Mouse (Mus musculus): ENCODE measurements around the gene Gtpbp1. TPM values are rescaled to one million over a fixed set of nuclear protein-coding genes. Genes with fewer than 3 reads are reported as not detected.
A peak's percentile ranks its signal among the peaks of the same experiment; 100 is the strongest.

The Gtpbp1 gene
- 58.8 and 61.8 TPM in 2 replicates for polyA plus RNA-seq (2014; fragmentation: Nextera tagmentation; extraction: Ambion mirVana)

DNA sequence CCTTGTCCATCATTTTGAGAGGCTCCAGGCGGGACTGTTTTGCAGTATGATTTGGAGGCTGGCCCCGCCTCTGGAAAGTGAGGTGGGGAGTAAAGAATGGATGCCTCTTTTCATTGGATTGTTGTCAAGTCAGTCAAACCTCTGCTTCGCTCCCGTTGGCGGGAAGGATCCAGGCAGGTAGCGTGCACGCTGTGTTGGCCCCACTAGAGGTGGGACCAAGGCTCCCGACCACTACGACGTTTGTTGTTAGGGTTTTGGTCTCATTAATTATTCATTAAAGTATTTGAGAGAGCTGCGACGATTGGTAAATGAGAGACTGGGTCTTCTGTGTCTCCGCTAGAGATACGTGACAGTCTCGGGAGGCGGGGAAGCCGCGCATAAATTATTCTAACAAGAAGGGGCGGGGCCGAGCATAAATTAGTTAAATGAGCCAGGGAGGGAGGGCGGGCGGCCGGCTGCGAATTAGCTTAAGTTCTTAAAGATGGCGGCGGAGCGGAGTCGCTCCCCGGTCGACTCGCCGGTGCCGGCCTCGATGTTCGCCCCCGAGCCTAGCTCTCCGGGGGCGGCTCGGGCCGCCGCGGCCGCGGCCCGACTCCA is at the start of gene Gtpbp1:
Gtpbp1 (plus strand) TSS at position 420 of the 597 bp plus-strand sequence.
- H3K36me3 ChIP-seq (ENCODE audit: control insufficient read depth, insufficient read depth, low read length) = 0 out of 2 replicates have a peak, but pooled peaks cover 2% of the 10 kb centered on the region
- H3K4me3 ChIP-seq (ENCODE audit: low read depth, low read length) = peak within 1 kb of the TSS; percentile 97
- H3K27ac ChIP-seq (ENCODE audit: low read depth, low read length) = peak within 1 kb of the TSS; percentile 89
- peaks cover 58% of the 10 kb centered on the region for H3K4me1 ChIP-seq (replicated peaks; ENCODE audit: control insufficient read depth, insufficient read depth, low read length)
- peak within 1 kb of the TSS; percentile 91 for H3K4me2 ChIP-seq
- WGBS = under 1% methylated on average over 45 of the region's 45 CpGs
- peak within 1 kb of the TSS; percentile 99 for H3K9ac ChIP-seq (ENCODE audit: low read depth, low read length)
- no peaks in the 10 kb centered on the region for H3K27me3 ChIP-seq (replicated peaks; ENCODE audit: control insufficient read depth, insufficient read depth, low read length)
- ATAC-seq (replicated peaks; ENCODE audit: low FRiP score) (peak; percentile 89), DNase-seq (ENCODE audit: low spot score) (peak; percentile 91)
- no peaks in the 10 kb centered on the region for H3K9me3 ChIP-seq (ENCODE audit: control insufficient read depth, low read length)

DNA sequence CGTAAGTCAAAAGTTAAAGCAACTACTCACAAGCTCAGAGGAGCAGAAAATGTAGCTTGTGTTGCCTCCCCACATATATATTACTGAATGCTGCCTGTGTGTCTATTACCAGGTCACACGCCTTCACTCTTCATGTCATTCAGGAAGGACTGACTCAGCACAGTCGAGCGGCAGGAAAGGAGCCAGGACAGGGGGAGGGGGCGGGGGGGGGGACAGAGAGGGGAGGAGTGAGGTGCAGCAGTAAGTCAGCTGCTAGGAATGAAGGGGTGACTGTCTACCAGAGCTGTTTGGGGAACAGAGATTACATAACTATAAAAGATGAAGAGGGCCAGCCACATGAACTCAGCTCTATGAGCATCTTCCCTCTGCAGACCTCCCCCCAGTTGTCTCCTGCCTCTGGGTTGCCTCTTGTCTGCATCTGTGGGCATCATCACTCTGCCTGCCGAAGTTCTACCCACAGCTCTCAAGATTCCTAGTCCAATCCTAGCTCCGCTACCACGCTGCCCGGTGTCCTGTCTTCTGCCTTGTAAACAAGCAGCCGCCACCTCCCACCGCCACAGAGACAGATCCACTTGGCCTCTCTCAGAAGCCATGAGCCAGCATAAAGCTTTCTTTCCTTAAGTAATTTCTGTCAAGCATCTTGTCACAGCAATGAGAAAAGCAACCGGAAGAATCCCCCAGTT is 49.4 kb upstream of the Gtpbp1 start:
- ATAC-seq (replicated peaks; ENCODE audit: low FRiP score) = no peak
- WGBS = 63% methylated on average over 12 of the region's 12 CpGs
- no peak for DNase-seq (ENCODE audit: low spot score)
- Histone ChIP-seq H3K27ac (ENCODE audit: low read depth, low read length) (no peak overlapping the region), H3K27me3 (replicated peaks; ENCODE audit: control insufficient read depth, insufficient read depth, low read length) (no peaks in the 10 kb centered on the region; the same call in 1 of the 2 replicates), H3K4me2 (no peak overlapping the region), H3K9me3 (ENCODE audit: control insufficient read depth, low read length) (no peaks in the 10 kb centered on the region), H3K9ac (ENCODE audit: low read depth, low read length) (no peak overlapping the region), H3K4me3 (ENCODE audit: low read depth, low read length) (no peak overlapping the region), H3K4me1 (replicated peaks; ENCODE audit: control insufficient read depth, insufficient read depth, low read length) (no peaks in the 10 kb centered on the region), H3K36me3 (ENCODE audit: control insufficient read depth, insufficient read depth, low read length) (no peaks in the 10 kb centered on the region)

DNA sequence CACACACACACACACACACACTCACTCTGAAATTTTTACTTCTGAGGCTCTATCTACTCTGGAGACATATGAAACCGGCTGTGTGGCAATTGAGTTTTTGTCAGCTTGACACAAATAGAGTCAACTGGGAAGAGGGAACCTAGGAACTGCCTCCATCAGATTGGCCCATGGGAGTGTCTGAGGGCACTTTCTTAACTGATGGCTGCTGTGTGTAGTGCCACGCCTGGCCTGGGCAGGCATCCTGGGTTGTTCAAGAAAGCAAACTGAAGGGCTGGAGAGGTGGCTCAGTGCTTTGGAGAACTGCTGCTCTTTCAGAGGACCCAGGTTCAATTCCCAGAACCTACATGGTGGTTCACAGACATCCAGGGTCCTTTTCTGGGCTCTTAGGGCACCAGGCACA is 45.2 kb upstream of the Gtpbp1 start:
- no peaks in the 10 kb centered on the region for H3K4me1 ChIP-seq (replicated peaks; ENCODE audit: control insufficient read depth, insufficient read depth, low read length)
- no peak overlapping the region for H3K4me2 ChIP-seq
- 68% methylated on average over 2 of the region's 2 CpGs for WGBS
- H3K4me3 ChIP-seq (ENCODE audit: low read depth, low read length) = no peak overlapping the region
- no peaks in the 10 kb centered on the region for H3K36me3 ChIP-seq (ENCODE audit: control insufficient read depth, insufficient read depth, low read length)
- no peak for ATAC-seq (replicated peaks; ENCODE audit: low FRiP score)
- no peak for DNase-seq (ENCODE audit: low spot score)
- no peak overlapping the region for H3K27ac ChIP-seq (ENCODE audit: low read depth, low read length)
- no peaks in the 10 kb centered on the region; the same call in 1 of the 2 replicates for H3K27me3 ChIP-seq (replicated peaks; ENCODE audit: control insufficient read depth, insufficient read depth, low read length)
- H3K9ac ChIP-seq (ENCODE audit: low read depth, low read length) = no peak overlapping the region
- H3K9me3 ChIP-seq (ENCODE audit: control insufficient read depth, low read length) = no peaks in the 10 kb centered on the region

DNA sequence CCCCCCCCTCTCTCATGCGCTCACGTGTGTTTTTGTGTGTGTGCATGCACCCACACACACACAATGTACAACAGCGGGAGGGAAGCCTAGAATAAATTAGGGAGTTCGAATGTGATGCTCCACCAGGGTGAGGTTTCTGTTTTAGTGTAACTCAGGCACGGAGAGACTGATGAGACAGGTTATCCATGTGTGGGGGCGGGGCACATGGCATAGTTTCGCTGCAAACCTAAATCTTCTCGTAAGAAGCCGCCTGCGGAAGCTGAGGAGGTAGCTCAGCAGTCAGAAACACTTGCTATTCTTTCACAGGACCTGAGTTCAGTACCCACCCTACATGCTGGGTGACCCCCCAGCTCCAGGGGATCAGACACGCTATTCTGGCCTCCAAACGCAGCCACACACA is 42.5 kb upstream of the Gtpbp1 start:
- no peak for DNase-seq (ENCODE audit: low spot score)
- Histone ChIP-seq H3K27me3 (replicated peaks; ENCODE audit: control insufficient read depth, insufficient read depth, low read length) (no peaks in the 10 kb centered on the region), H3K4me3 (ENCODE audit: low read depth, low read length) (no peak overlapping the region), H3K4me2 (no peak overlapping the region), H3K4me1 (replicated peaks; ENCODE audit: control insufficient read depth, insufficient read depth, low read length) (no peaks in the 10 kb centered on the region), H3K9me3 (ENCODE audit: control insufficient read depth, low read length) (no peaks in the 10 kb centered on the region), H3K9ac (ENCODE audit: low read depth, low read length) (no peak overlapping the region), H3K36me3 (ENCODE audit: control insufficient read depth, insufficient read depth, low read length) (no peaks in the 10 kb centered on the region), H3K27ac (ENCODE audit: low read depth, low read length) (no peak overlapping the region)
- ATAC-seq (replicated peaks; ENCODE audit: low FRiP score) = no peak
- 82% methylated on average over 12 of the region's 12 CpGs for WGBS

DNA sequence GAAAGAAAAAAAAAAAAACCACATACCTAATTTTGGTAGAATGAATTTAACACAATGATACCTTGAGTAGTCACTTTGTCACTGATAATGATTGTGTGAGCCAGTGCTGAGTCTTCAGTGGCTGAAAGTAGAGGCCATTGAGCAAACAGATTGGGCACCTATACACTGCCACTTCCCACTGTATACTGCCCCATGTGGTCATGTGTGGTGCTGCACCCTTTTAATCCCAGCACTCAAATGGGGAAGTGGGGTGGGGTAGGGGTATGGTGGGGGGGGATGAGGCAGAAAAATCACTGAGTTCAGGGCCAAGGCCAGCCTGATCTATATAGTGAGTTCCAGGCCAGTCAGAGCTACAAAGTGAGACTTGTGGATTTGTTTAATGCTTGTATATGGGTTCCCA is 40.1 kb upstream of the Gtpbp1 start:
- H3K4me1 ChIP-seq (replicated peaks; ENCODE audit: control insufficient read depth, insufficient read depth, low read length) = no peaks in the 10 kb centered on the region
- ATAC-seq (replicated peaks; ENCODE audit: low FRiP score) (no peak), DNase-seq (ENCODE audit: low spot score) (no peak)
- no peak overlapping the region for H3K4me2 ChIP-seq
- H3K9ac ChIP-seq (ENCODE audit: low read depth, low read length) = no peak overlapping the region
- no peak overlapping the region for H3K27ac ChIP-seq (ENCODE audit: low read depth, low read length)
- H3K9me3 ChIP-seq (ENCODE audit: control insufficient read depth, low read length) = no peaks in the 10 kb centered on the region
- no peaks in the 10 kb centered on the region for H3K27me3 ChIP-seq (replicated peaks; ENCODE audit: control insufficient read depth, insufficient read depth, low read length)
- no peaks in the 10 kb centered on the region for H3K36me3 ChIP-seq (ENCODE audit: control insufficient read depth, insufficient read depth, low read length)
- H3K4me3 ChIP-seq (ENCODE audit: low read depth, low read length) = no peak overlapping the region

DNA sequence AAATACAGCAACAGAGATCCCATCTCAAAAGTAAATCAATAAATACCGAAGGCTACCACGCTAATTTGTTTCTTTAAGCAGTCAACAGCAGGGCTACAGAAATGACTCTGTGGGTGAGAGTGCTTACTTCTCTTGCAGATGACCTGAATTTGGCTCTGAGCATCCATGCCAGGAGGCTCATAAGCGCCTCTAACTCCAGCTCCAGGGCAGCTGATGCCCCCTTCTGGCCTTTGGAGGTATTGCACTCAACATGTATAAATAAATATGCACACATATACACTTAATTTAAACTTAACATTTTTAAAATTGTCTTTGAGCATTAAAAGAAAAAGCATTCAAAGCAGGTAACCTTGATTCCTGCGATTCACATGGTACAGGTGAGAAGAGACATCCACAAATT is 39.2 kb upstream of the Gtpbp1 start:
- DNase-seq (ENCODE audit: low spot score) (no peak), ATAC-seq (replicated peaks; ENCODE audit: low FRiP score) (no peak)
- no peak overlapping the region for H3K4me3 ChIP-seq (ENCODE audit: low read depth, low read length)
- no peak overlapping the region for H3K27ac ChIP-seq (ENCODE audit: low read depth, low read length)
- no peak overlapping the region for H3K4me2 ChIP-seq
- WGBS = 63% methylated on average over 4 of the region's 4 CpGs
- H3K9me3 ChIP-seq (ENCODE audit: control insufficient read depth, low read length) = no peaks in the 10 kb centered on the region
- H3K9ac ChIP-seq (ENCODE audit: low read depth, low read length) = no peak overlapping the region
- H3K27me3 ChIP-seq (replicated peaks; ENCODE audit: control insufficient read depth, insufficient read depth, low read length) = no peaks in the 10 kb centered on the region
- no peaks in the 10 kb centered on the region for H3K4me1 ChIP-seq (replicated peaks; ENCODE audit: control insufficient read depth, insufficient read depth, low read length)
- H3K36me3 ChIP-seq (ENCODE audit: control insufficient read depth, insufficient read depth, low read length) = no peaks in the 10 kb centered on the region

DNA sequence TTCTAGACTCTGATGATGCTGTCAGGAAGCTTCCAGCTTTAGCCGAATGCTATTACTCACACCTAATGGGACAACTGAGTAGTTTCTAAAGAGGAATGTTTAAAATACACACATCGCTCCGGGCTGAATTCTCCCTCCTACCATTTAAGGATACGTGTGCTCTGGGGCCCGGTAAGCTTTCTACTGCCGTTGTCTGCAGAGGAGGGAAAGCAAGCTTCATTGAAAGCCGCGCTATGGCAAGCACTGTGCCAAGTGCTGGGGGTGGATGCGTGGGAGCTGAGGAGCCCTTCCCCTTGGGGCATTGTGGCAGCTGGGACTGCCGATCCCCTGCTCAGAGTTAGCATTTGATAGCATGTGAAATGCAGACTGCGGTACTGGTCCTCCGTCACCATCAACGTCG is 34.2 kb upstream of the Gtpbp1 start:
- Histone ChIP-seq H3K9ac (ENCODE audit: low read depth, low read length) (no peak overlapping the region), H3K4me2 (no peak overlapping the region), H3K4me3 (ENCODE audit: low read depth, low read length) (no peak overlapping the region), H3K27me3 (replicated peaks; ENCODE audit: control insufficient read depth, insufficient read depth, low read length) (no peaks in the 10 kb centered on the region), H3K4me1 (replicated peaks; ENCODE audit: control insufficient read depth, insufficient read depth, low read length) (peaks cover 4% of the 10 kb centered on the region), H3K36me3 (ENCODE audit: control insufficient read depth, insufficient read depth, low read length) (no peaks in the 10 kb centered on the region), H3K9me3 (ENCODE audit: control insufficient read depth, low read length) (no peaks in the 10 kb centered on the region), H3K27ac (ENCODE audit: low read depth, low read length) (no peak overlapping the region)
- no peak for ATAC-seq (replicated peaks; ENCODE audit: low FRiP score)
- WGBS = 92% methylated on average over 14 of the region's 14 CpGs
- no peak for DNase-seq (ENCODE audit: low spot score)

DNA sequence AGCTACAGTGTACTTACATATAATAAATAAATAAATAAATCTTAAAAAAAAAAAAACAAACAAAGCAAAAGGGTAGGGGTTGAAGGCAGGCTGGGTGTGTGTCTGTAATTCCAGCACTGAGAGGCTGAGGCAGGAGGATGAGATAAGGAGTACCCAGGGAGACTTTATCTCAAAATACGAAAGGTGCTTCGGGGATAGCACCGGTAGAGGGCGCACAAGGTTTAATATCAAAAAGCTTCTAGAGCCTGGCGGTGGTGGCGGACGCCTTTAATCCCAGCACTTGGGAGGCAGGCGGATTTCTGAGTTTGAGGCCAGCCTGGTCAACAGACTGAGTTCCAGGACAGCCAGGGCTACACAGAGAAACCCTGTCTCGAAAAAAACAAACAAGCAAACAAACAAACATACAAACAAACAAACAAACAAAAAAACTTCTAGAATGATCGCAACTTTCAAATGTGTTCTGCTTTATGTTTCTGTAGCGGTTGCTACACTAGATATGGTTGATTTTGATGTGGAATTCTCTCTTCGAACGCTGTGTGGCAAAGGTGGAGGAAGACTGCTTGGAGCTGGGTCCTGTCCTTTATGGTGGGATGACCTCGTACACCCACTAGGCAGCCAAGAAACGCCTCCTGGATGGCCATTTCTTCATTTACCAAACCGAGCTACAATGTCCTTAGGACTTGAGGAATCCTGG is 32.7 kb upstream of the Gtpbp1 start:
- peaks cover 4% of the 10 kb centered on the region for H3K4me1 ChIP-seq (replicated peaks; ENCODE audit: control insufficient read depth, insufficient read depth, low read length)
- H3K4me2 ChIP-seq = peak overlapping the region; percentile 92
- peak overlapping the region; percentile 82 for H3K9ac ChIP-seq (ENCODE audit: low read depth, low read length)
- H3K9me3 ChIP-seq (ENCODE audit: control insufficient read depth, low read length) = no peaks in the 10 kb centered on the region
- WGBS = 4% methylated on average over 16 of the region's 16 CpGs
- peak overlapping the region; percentile 81 for H3K4me3 ChIP-seq (ENCODE audit: low read depth, low read length)
- DNase-seq (ENCODE audit: low spot score) (peak; percentile 70), ATAC-seq (replicated peaks; ENCODE audit: low FRiP score) (peak; percentile 51)
- no peaks in the 10 kb centered on the region for H3K36me3 ChIP-seq (ENCODE audit: control insufficient read depth, insufficient read depth, low read length)
- no peaks in the 10 kb centered on the region for H3K27me3 ChIP-seq (replicated peaks; ENCODE audit: control insufficient read depth, insufficient read depth, low read length)
- peak overlapping the region; percentile 87 for H3K27ac ChIP-seq (ENCODE audit: low read depth, low read length)
